ENCODE assay signal across 14 mouse cellular contexts in the genomic region with DNA sequence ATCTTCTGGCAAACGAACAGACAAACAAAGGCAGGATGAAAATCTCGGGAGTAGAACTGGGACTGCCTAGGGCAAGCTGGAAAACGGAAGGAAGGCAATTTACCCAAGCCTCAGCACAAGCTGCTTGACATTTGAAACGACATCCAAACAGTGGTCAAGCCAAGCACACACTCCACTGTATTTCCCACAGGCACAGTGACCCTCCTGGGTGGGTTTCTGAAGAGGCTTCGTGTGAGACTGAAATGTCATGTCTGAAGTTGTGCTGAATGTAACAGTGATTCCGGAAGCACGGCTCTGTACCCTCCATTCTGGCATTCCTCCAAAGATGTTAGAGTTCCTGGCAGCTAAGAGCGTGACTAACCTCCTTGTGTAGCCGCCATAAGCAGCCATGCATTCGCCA. TPM values are rescaled to one million over a fixed set of nuclear protein-coding genes. Genes with fewer than 3 reads are reported as not detected.
DNase-seq lines count a peak whose midpoint lies in the region; ATAC-seq lines count a peak whose summit lies in the region.
"Had no signal": no experiment of that assay in that cellular context is flagged by ENCODE, and none has a peak within 500 bp of the region (broad histone marks: within the 10 kb centered on the region; RNA-seq: fewer than 3 reads in every experiment).

No protein-coding gene starts in this region.

- DNase-seq in adrenal gland, postnatal 14 days: peak; percentile 24
- no peak for DNase-seq in adrenal gland, postnatal 4 days (ENCODE audit: low spot score in 2 of 2)
- no peak for DNase-seq in hindbrain, embryonic 10.5 days (ENCODE audit: low spot score)
- peak; percentile 78 for DNase-seq in midbrain, embryonic 14.5 days
- no peak for DNase-seq in midbrain, embryonic 10.5 days (ENCODE audit: low spot score)
- DNase-seq in testis, postnatal 14 days (ENCODE audit: low spot score): no peak
- DNase-seq: B cell, adult 2 months; gastrocnemius, postnatal 14 days had no signal

- no peak overlapping the region for H3K9ac ChIP-seq in hindbrain, embryonic 13.5 days
- H3K9ac ChIP-seq in midbrain, embryonic 14.5 days (replicated peaks; ENCODE audit: low read length): no peak overlapping the region
- no peak overlapping the region for H3K9ac ChIP-seq in neural tube, embryonic 14.5 days (replicated peaks; ENCODE audit: low read depth, low read length)
- H3K9ac ChIP-seq: liver, embryonic 14.5 days; stomach, embryonic 15.5 days had no signal

- 0 out of 2 replicates have a peak overlapping the region, but pooled peaks have one; percentile 30 for H3K27ac ChIP-seq in hindbrain, embryonic 13.5 days
- H3K27ac ChIP-seq in hindbrain, embryonic 10.5 days: no peak overlapping the region
- H3K27ac ChIP-seq in midbrain, embryonic 14.5 days (replicated peaks; ENCODE audit: low read depth, low read length): no peak overlapping the region
- no peak overlapping the region for H3K27ac ChIP-seq in midbrain, embryonic 10.5 days (replicated peaks)
- H3K27ac ChIP-seq in neural tube, embryonic 14.5 days (ENCODE audit: low read depth, low read length): no peak overlapping the region
- H3K27ac ChIP-seq: liver, embryonic 14.5 days; stomach, embryonic 15.5 days had no signal

- H3K9me3 ChIP-seq in hindbrain, embryonic 13.5 days: no peaks in the 10 kb centered on the region
- H3K9me3 ChIP-seq in hindbrain, embryonic 10.5 days: no peaks in the 10 kb centered on the region
- H3K9me3 ChIP-seq in midbrain, embryonic 14.5 days (ENCODE audit: control insufficient read depth, low read length): no peaks in the 10 kb centered on the region
- no peaks in the 10 kb centered on the region for H3K9me3 ChIP-seq in midbrain, embryonic 10.5 days (replicated peaks)
- no peaks in the 10 kb centered on the region for H3K9me3 ChIP-seq in neural tube, embryonic 14.5 days (ENCODE audit: control insufficient read depth, low read length)
- H3K9me3 ChIP-seq: stomach, embryonic 15.5 days had no signal

- no peak overlapping the region for H3K4me2 ChIP-seq in hindbrain, embryonic 13.5 days
- no peak overlapping the region for H3K4me2 ChIP-seq in midbrain, embryonic 14.5 days (ENCODE audit: low read length)
- H3K4me2 ChIP-seq in neural tube, embryonic 14.5 days (ENCODE audit: low read depth, low read length): no peak overlapping the region
- H3K4me2 ChIP-seq: stomach, embryonic 15.5 days had no signal

- 0 out of 2 replicates have a peak, but pooled peaks cover 7% of the 10 kb centered on the region for H3K4me1 ChIP-seq in hindbrain, embryonic 13.5 days (replicated peaks)
- peaks cover 12% of the 10 kb centered on the region; the same call in 1 of the 2 replicates for H3K4me1 ChIP-seq in hindbrain, embryonic 10.5 days (replicated peaks)
- H3K4me1 ChIP-seq in midbrain, embryonic 14.5 days (ENCODE audit: control insufficient read depth, insufficient read depth, low read length): no peaks in the 10 kb centered on the region
- H3K4me1 ChIP-seq in midbrain, embryonic 10.5 days: peaks cover 12% of the 10 kb centered on the region
- no peaks in the 10 kb centered on the region for H3K4me1 ChIP-seq in neural tube, embryonic 14.5 days (ENCODE audit: control insufficient read depth, insufficient read depth, low read length)
- H3K4me1 ChIP-seq: stomach, embryonic 15.5 days had no signal

- no peaks in the 10 kb centered on the region for H3K27me3 ChIP-seq in hindbrain, embryonic 13.5 days
- H3K27me3 ChIP-seq in hindbrain, embryonic 10.5 days (ENCODE audit: insufficient read depth, poor library complexity, severe bottlenecking): no peaks in the 10 kb centered on the region
- H3K27me3 ChIP-seq in midbrain, embryonic 14.5 days (ENCODE audit: control insufficient read depth, insufficient read depth, low read length): no peaks in the 10 kb centered on the region
- no peaks in the 10 kb centered on the region for H3K27me3 ChIP-seq in midbrain, embryonic 10.5 days (ENCODE audit: low read depth, poor library complexity, severe bottlenecking)
- H3K27me3 ChIP-seq in neural tube, embryonic 14.5 days (ENCODE audit: control insufficient read depth, insufficient read depth, low read length): no peaks in the 10 kb centered on the region
- H3K27me3 ChIP-seq: stomach, embryonic 15.5 days had no signal

- no peak overlapping the region for H3K4me3 ChIP-seq in hindbrain, embryonic 13.5 days
- no peak overlapping the region for H3K4me3 ChIP-seq in hindbrain, embryonic 10.5 days
- no peak overlapping the region for H3K4me3 ChIP-seq in midbrain, embryonic 14.5 days (replicated peaks; ENCODE audit: low read depth, low read length)
- H3K4me3 ChIP-seq in midbrain, embryonic 10.5 days: no peak overlapping the region
- H3K4me3 ChIP-seq in neural tube, embryonic 14.5 days (ENCODE audit: low read depth, low read length): no peak overlapping the region
- H3K4me3 ChIP-seq: stomach, embryonic 15.5 days had no signal

- 59% methylated on average over 10 of the region's 10 CpGs for WGBS in hindbrain, embryonic 13.5 days
- WGBS in hindbrain, embryonic 10.5 days: 82% methylated on average over 10 of the region's 10 CpGs
- 59% methylated on average over 10 of the region's 10 CpGs for WGBS in midbrain, embryonic 14.5 days
- 83% methylated on average over 10 of the region's 10 CpGs for WGBS in midbrain, embryonic 10.5 days
- 53% methylated on average over 10 of the region's 10 CpGs for WGBS in neural tube, embryonic 14.5 days

- no peaks in the 10 kb centered on the region for H3K36me3 ChIP-seq in hindbrain, embryonic 13.5 days
- H3K36me3 ChIP-seq in hindbrain, embryonic 10.5 days: 0 out of 2 replicates have a peak, but pooled peaks cover 5% of the 10 kb centered on the region
- H3K36me3 ChIP-seq in midbrain, embryonic 14.5 days (ENCODE audit: control insufficient read depth, insufficient read depth, low read length): no peaks in the 10 kb centered on the region
- peaks cover 9% of the 10 kb centered on the region for H3K36me3 ChIP-seq in midbrain, embryonic 10.5 days
- H3K36me3 ChIP-seq in neural tube, embryonic 14.5 days (ENCODE audit: control insufficient read depth, insufficient read depth, low read length): no peaks in the 10 kb centered on the region
- H3K36me3 ChIP-seq: stomach, embryonic 15.5 days had no signal

- ATAC-seq in hindbrain, embryonic 13.5 days (ENCODE audit: low FRiP score): peak; percentile 67
- ATAC-seq in midbrain, embryonic 14.5 days (ENCODE audit: low FRiP score, low TSS enrichment): peak; percentile 38; the same call in 1 of the 2 replicates
- ATAC-seq in neural tube, embryonic 14.5 days (ENCODE audit: low read depth): peak; percentile 82; the same call in 1 of the 2 replicates

RNA-seq across cellular contexts. Expression of a gene that starts 28.5 kb away (rescaled TPM):
- not detected in 2 replicates for total RNA-seq in adrenal gland, postnatal 14 days (2021)
- under 1 TPM in 1 of 2 experiments, not detected in 1; 0.17 TPM for total RNA-seq in adrenal gland, postnatal 4 days (2021)
- polyA plus RNA-seq in hindbrain, embryonic 13.5 days (2015; fragmentation: Nextera tagmentation; extraction: Ambion mirVana): 0.12 TPM in 1 of 2 replicates, not detected in the other
- polyA plus RNA-seq in hindbrain, embryonic 10.5 days (2016; fragmentation: Nextera tagmentation; extraction: Ambion mirVana): not detected in 2 replicates
- polyA plus RNA-seq in midbrain, embryonic 14.5 days (2014; fragmentation: Nextera tagmentation; extraction: Ambion mirVana): not detected in 2 replicates
- polyA plus RNA-seq in midbrain, embryonic 10.5 days (2016; fragmentation: Nextera tagmentation; extraction: Ambion mirVana): not detected in 2 replicates
- polyA plus RNA-seq in neural tube, embryonic 14.5 days (2014; fragmentation: Nextera tagmentation; extraction: Ambion mirVana): 0.24 TPM in 1 of 2 replicates, not detected in the other
- total RNA-seq: common myeloid progenitor, adult 5-6 weeks; neutrophil, adult 5-6 weeks had no signal
- polyA plus RNA-seq: liver, embryonic 14.5 days; stomach, embryonic 15.5 days had no signal

RNA-seq across cellular contexts. Expression of a gene that starts 30.9 kb away (rescaled TPM):
- total RNA-seq in adrenal gland, postnatal 14 days (2021): 0.04 TPM in 1 of 2 replicates, not detected in the other
- total RNA-seq in adrenal gland, postnatal 4 days (2021): 1 to 10 TPM; 1.7 to 2.9 TPM
- polyA plus RNA-seq in hindbrain, embryonic 13.5 days (2015; fragmentation: Nextera tagmentation; extraction: Ambion mirVana): 0.12 and 0.18 TPM in 2 replicates
- 0.04 and 0.18 TPM in 2 replicates for polyA plus RNA-seq in hindbrain, embryonic 10.5 days (2016; fragmentation: Nextera tagmentation; extraction: Ambion mirVana)
- 0.12 and 0.18 TPM in 2 replicates for polyA plus RNA-seq in midbrain, embryonic 14.5 days (2014; fragmentation: Nextera tagmentation; extraction: Ambion mirVana)
- polyA plus RNA-seq in midbrain, embryonic 10.5 days (2016; fragmentation: Nextera tagmentation; extraction: Ambion mirVana): 0.01 TPM in 1 of 2 replicates, not detected in the other
- 0.01 and 0.08 TPM in 2 replicates for polyA plus RNA-seq in neural tube, embryonic 14.5 days (2014; fragmentation: Nextera tagmentation; extraction: Ambion mirVana)
- total RNA-seq: common myeloid progenitor, adult 5-6 weeks had no signal

RNA-seq across cellular contexts. Expression of a gene that starts 47.5 kb away (rescaled TPM):
- total RNA-seq in adrenal gland, postnatal 14 days (2021): 11.7 and 14.7 TPM in 2 replicates
- total RNA-seq in adrenal gland, postnatal 4 days (2021): 10 to 100 TPM in 1 of 2 experiments, 1 to 10 TPM in 1; 6.6 to 12.5 TPM
- polyA plus RNA-seq in hindbrain, embryonic 13.5 days (2015; fragmentation: Nextera tagmentation; extraction: Ambion mirVana): 8.1 TPM in 2 replicates
- polyA plus RNA-seq in hindbrain, embryonic 10.5 days (2016; fragmentation: Nextera tagmentation; extraction: Ambion mirVana): 12.5 and 15.1 TPM in 2 replicates
- 7.6 and 10.1 TPM in 2 replicates for polyA plus RNA-seq in midbrain, embryonic 14.5 days (2014; fragmentation: Nextera tagmentation; extraction: Ambion mirVana)
- 17.8 and 19.5 TPM in 2 replicates for polyA plus RNA-seq in midbrain, embryonic 10.5 days (2016; fragmentation: Nextera tagmentation; extraction: Ambion mirVana)
- polyA plus RNA-seq in neural tube, embryonic 14.5 days (2014; fragmentation: Nextera tagmentation; extraction: Ambion mirVana): 8.2 and 12.1 TPM in 2 replicates

RNA-seq across cellular contexts. Expression of a gene that starts 49.0 kb away (rescaled TPM):
- 8.0 and 22.6 TPM in 2 replicates for total RNA-seq in adrenal gland, postnatal 14 days (2021)
- total RNA-seq in adrenal gland, postnatal 4 days (2021): 10 to 100 TPM; 11.7 to 21.3 TPM
- polyA plus RNA-seq in hindbrain, embryonic 13.5 days (2015; fragmentation: Nextera tagmentation; extraction: Ambion mirVana): 9.4 and 10.0 TPM in 2 replicates
- 9.2 and 9.9 TPM in 2 replicates for polyA plus RNA-seq in hindbrain, embryonic 10.5 days (2016; fragmentation: Nextera tagmentation; extraction: Ambion mirVana)
- 6.6 and 7.0 TPM in 2 replicates for polyA plus RNA-seq in midbrain, embryonic 14.5 days (2014; fragmentation: Nextera tagmentation; extraction: Ambion mirVana)
- polyA plus RNA-seq in midbrain, embryonic 10.5 days (2016; fragmentation: Nextera tagmentation; extraction: Ambion mirVana): 11.3 and 12.5 TPM in 2 replicates
- polyA plus RNA-seq in neural tube, embryonic 14.5 days (2014; fragmentation: Nextera tagmentation; extraction: Ambion mirVana): 8.6 and 9.0 TPM in 2 replicates

Comparison
In these comparisons a context has a peak if more than half of its experiments do, and no peak if none do; other contexts are left out.
1. DNase-seq: peak in adrenal gland, postnatal 14 days (single experiment) and midbrain, embryonic 14.5 days (single experiment); none in adrenal gland, postnatal 4 days (0 of 2), hindbrain, embryonic 10.5 days (single experiment), midbrain, embryonic 10.5 days (single experiment) and testis, postnatal 14 days (single experiment).
2. Peak in every context shown above with its lines, with median percentiles within 50 percentile points of each other: ATAC-seq.